Mouse (Mus musculus) effector memory CD4-positive, alpha-beta T cell, adult 5 months (primary cell): ENCODE results near the gene Gm17268. TPM values are rescaled to one million over a fixed set of nuclear protein-coding genes. Genes with fewer than 3 reads are reported as not detected.

Source experiments
- polyA plus RNA-seq: library from polyadenylated mRNA; unstranded; fragments of 100-300 nt; shearing (Covaris generic); gene quantifications from one replicate; pipeline ENCODE4 v1.2.1, GENCODE M21; 2017

The Gm17268 gene
- polyA plus RNA-seq = not detected

GRCm38 (mm10) chr11:82038535-82038934 is at the start of gene Gm17268:
Gm17268 (minus strand) TSS chr11:82038562.

GRCm38 (mm10) chr11:82057646-82058045 is 19.3 kb upstream of the Gm17268 start, which contains the start of gene Ccl11:
Ccl11 (plus strand) TSS chr11:82057823.

DNA sequence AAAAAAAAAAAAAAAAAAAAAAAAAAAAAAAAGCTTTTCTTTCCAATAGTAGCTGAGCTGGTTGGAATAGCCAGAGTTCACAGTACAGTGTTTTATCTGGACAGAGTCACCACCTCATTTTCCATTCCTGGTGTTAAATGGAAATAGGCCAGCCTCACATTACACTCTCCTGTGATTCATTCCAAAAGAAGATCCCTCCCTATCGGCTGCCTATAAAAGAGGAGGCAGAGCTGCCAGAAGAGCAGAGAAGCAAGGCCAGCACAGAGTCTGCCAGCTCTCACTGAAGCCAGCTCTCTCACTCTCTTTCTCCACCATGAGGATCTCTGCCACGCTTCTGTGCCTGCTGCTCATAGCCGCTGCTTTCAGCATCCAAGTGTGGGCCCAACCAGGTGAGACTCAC is 7.1 kb upstream of the Gm17268 start, which contains the start of gene Ccl7:
Gene Ccl7 (plus strand): TSS at position 242 of the 400 bp plus-strand sequence.

DNA sequence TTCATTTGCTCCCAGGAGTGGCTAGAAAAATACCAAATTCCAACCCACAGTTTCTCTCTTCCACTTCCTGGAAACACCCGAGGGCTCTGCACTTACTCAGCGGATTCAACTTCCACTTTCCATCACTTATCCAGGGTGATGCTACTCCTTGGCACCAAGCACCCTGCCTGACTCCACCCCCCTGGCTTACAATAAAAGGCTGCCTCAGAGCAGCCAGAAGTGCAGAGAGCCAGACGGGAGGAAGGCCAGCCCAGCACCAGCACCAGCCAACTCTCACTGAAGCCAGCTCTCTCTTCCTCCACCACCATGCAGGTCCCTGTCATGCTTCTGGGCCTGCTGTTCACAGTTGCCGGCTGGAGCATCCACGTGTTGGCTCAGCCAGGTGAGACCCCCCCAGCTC is 3.0 kb downstream of the Gm17268 start, which contains the start of gene Ccl2:
Gene Ccl2 (plus strand): TSS at position 216 of the 400 bp plus-strand sequence.

Other genes with a start within 250 kb of the Gm17268 start
- gene 5530401A14Rik, start 177.9 kb downstream of the Gm17268 start, polyA plus RNA-seq = not detected
- gene Asic2, start 70.1 kb downstream of the Gm17268 start, polyA plus RNA-seq = not detected
- not detected for gene Ccl2, start 3.0 kb downstream of the Gm17268 start, polyA plus RNA-seq
- gene Ccl7, start 7.2 kb upstream of the Gm17268 start, polyA plus RNA-seq = not detected
- gene Ccl11, start 19.3 kb upstream of the Gm17268 start, polyA plus RNA-seq = not detected
- not detected for gene Ccl12, start 63.3 kb upstream of the Gm17268 start, polyA plus RNA-seq
- not detected for gene Ccl8, start 76.6 kb upstream of the Gm17268 start, polyA plus RNA-seq